8 mouse cellular contexts compared by ENCODE assay signal in genomic region chr9:106884996-106885900, GRCm38 (mm10). TPM values are rescaled to one million over a fixed set of nuclear protein-coding genes. Genes with fewer than 3 reads are reported as not detected.
A peak's percentile ranks its signal among the peaks of the same experiment; 100 is the strongest.
DNase-seq lines count a peak whose midpoint lies in the region; ATAC-seq and TF ChIP-seq lines count a peak whose summit lies in the region.

No protein-coding gene starts in this region.

- peaks cover 21% of the 10 kb centered on the region for H3K4me1 ChIP-seq in cerebellum, adult 2 months (ENCODE audit: control insufficient read depth, insufficient read depth, low read length)
- H3K4me1 ChIP-seq in spleen, adult 2 months (ENCODE audit: control insufficient read depth, insufficient read depth, insufficient read length), result peaks cover 14% of the 10 kb centered on the region
- H3K4me1 ChIP-seq in hindbrain, embryonic 11.5 days (replicated peaks; ENCODE audit: control insufficient read depth, insufficient read depth, low read length), result peaks cover 21% of the 10 kb centered on the region
- peaks cover 81% of the 10 kb centered on the region for H3K4me1 ChIP-seq in midbrain, embryonic 10.5 days

- peak overlapping the region; percentile 98 for H3K4me2 ChIP-seq in hindbrain, embryonic 11.5 days (replicated peaks; ENCODE audit: low read depth, low read length)

- H3K36me3 ChIP-seq in spleen, adult 2 months (ENCODE audit: control insufficient read depth, insufficient read depth, low read length), result peaks cover 32% of the 10 kb centered on the region
- H3K36me3 ChIP-seq in hindbrain, embryonic 11.5 days (ENCODE audit: control insufficient read depth, insufficient read depth, low read length), result peaks cover 3% of the 10 kb centered on the region; the same call in 1 of the 2 replicates
- peaks cover 84% of the 10 kb centered on the region for H3K36me3 ChIP-seq in midbrain, embryonic 10.5 days

- no peak overlapping the region for H3K27ac ChIP-seq in cerebellum, adult 2 months (ENCODE audit: insufficient read depth, low read length)
- no peak overlapping the region for H3K27ac ChIP-seq in spleen, adult 2 months (ENCODE audit: insufficient read depth, low read length)
- peak overlapping the region; percentile 91 for H3K27ac ChIP-seq in hindbrain, embryonic 11.5 days (ENCODE audit: low read depth, low read length)
- peak overlapping the region; percentile 99 for H3K27ac ChIP-seq in midbrain, embryonic 10.5 days (replicated peaks)

- H3K27me3 ChIP-seq in cerebellum, adult 2 months (ENCODE audit: control insufficient read depth, insufficient read depth, low read length), result no peaks in the 10 kb centered on the region
- H3K27me3 ChIP-seq in spleen, adult 2 months (ENCODE audit: control insufficient read depth, insufficient read depth, low read length), result no peaks in the 10 kb centered on the region
- no peaks in the 10 kb centered on the region for H3K27me3 ChIP-seq in hindbrain, embryonic 11.5 days (ENCODE audit: control insufficient read depth, insufficient read depth, low read length)
- H3K27me3 ChIP-seq in midbrain, embryonic 10.5 days (ENCODE audit: low read depth, poor library complexity, severe bottlenecking), result no peaks in the 10 kb centered on the region

- H3K4me3 ChIP-seq in cerebellum, adult 2 months (replicated peaks; ENCODE audit: insufficient read depth, low read depth, low read length), result peak overlapping the region; percentile 65
- H3K4me3 ChIP-seq in spleen, adult 2 months (ENCODE audit: extremely low read depth, insufficient read depth, insufficient read length), result peak overlapping the region; percentile 86; the same call in 1 of the 2 replicates
- H3K4me3 ChIP-seq in hindbrain, embryonic 11.5 days (ENCODE audit: low read depth, low read length), result peak overlapping the region; percentile 96
- H3K4me3 ChIP-seq in midbrain, embryonic 10.5 days, result peak overlapping the region; percentile 96

- peak overlapping the region; percentile 99 for H3K9ac ChIP-seq in hindbrain, embryonic 11.5 days (ENCODE audit: low read depth, low read length)

- no peak for ATAC-seq in cerebellum, adult (ENCODE audit: insufficient number of reproducible peaks, low FRiP score, low TSS enrichment)
- no peak for ATAC-seq in hindbrain, embryonic 11.5 days (ENCODE audit: low FRiP score)
- ATAC-seq in frontal cortex, adult (ENCODE audit: low TSS enrichment), result no peak; the same call in 1 of the 2 replicates

- no peak for TF ChIP-seq POLR2A in cerebellum, adult 2 months (IDR thresholded peaks at IDR 0.05; ENCODE audit: borderline replicate concordance, insufficient read depth, low read length)
- TF ChIP-seq POLR2A in spleen, adult 2 months (IDR thresholded peaks at IDR 0.05; ENCODE audit: low read depth, low read length), result no peak

- WGBS in cerebellum, adult 2 months, result 13% methylated on average over 44 of the region's 44 CpGs
- WGBS in spleen, adult 2 months, result 83% methylated on average over 44 of the region's 44 CpGs
- 21% methylated on average over 44 of the region's 44 CpGs for WGBS in hindbrain, embryonic 11.5 days
- 32% methylated on average over 44 of the region's 44 CpGs for WGBS in midbrain, embryonic 10.5 days

- no peak for TF ChIP-seq CTCF in cerebellum, adult 2 months (IDR thresholded peaks at IDR 0.05; ENCODE audit: borderline replicate concordance, insufficient read depth, low read depth, low read length)
- no peak for TF ChIP-seq CTCF in spleen, adult 2 months (IDR thresholded peaks at IDR 0.05; ENCODE audit: extremely low read depth, insufficient read depth, insufficient read length, insufficient replicate concordance)

- no peaks in the 10 kb centered on the region for H3K9me3 ChIP-seq in hindbrain, embryonic 11.5 days (ENCODE audit: control insufficient read depth, low read length)
- H3K9me3 ChIP-seq in midbrain, embryonic 10.5 days (replicated peaks), result no peaks in the 10 kb centered on the region

- DNase-seq in cerebellum, adult 2 months, result peak; percentile 29 to 46
- DNase-seq in spleen, adult 2 months (ENCODE audit: low read depth in 1 of 2, low spot score in 2 of 2), result peak in 1 of 2 experiments; percentile 6
- DNase-seq in spleen, postnatal 14 days (ENCODE audit: low spot score in 2 of 2), result no peak
- DNase-seq in hindbrain, embryonic 11.5 days (ENCODE audit: low spot score), result peak; percentile 58
- DNase-seq in midbrain, embryonic 10.5 days (ENCODE audit: low spot score), result peak; percentile 39
- DNase-seq in gastrocnemius, adult 18-20 months (ENCODE audit: low spot score), result no peak

RNA-seq across cellular contexts. Expression of gene Rbm15b, which starts 2.0 kb away (rescaled TPM):
- polyA plus RNA-seq in cerebellum, adult 2 months (2012; rRNA removed), result 13.1 and 13.5 TPM in 2 replicates
- 8.9 and 10.6 TPM in 2 replicates for polyA plus RNA-seq in spleen, adult 2 months (2012; rRNA removed)
- 24.0 and 24.5 TPM in 2 replicates for polyA plus RNA-seq in hindbrain, embryonic 11.5 days (2014; fragmentation: Nextera tagmentation; extraction: Ambion mirVana)
- polyA plus RNA-seq in midbrain, embryonic 10.5 days (2016; fragmentation: Nextera tagmentation; extraction: Ambion mirVana), result 15.0 and 15.5 TPM in 2 replicates
- total RNA-seq in gastrocnemius, adult 18-20 months (2021), result 1 to 10 TPM; 4.3 to 5.2 TPM

RNA-seq across cellular contexts. Expression of gene Manf, which starts 6.5 kb away (rescaled TPM):
- polyA plus RNA-seq in cerebellum, adult 2 months (2012; rRNA removed), result 54.9 and 67.1 TPM in 2 replicates
- 8.2 and 10.4 TPM in 2 replicates for polyA plus RNA-seq in spleen, adult 2 months (2012; rRNA removed)
- 305 and 309 TPM in 2 replicates for polyA plus RNA-seq in hindbrain, embryonic 11.5 days (2014; fragmentation: Nextera tagmentation; extraction: Ambion mirVana)
- 231 and 297 TPM in 2 replicates for polyA plus RNA-seq in midbrain, embryonic 10.5 days (2016; fragmentation: Nextera tagmentation; extraction: Ambion mirVana)
- total RNA-seq in gastrocnemius, adult 18-20 months (2021), result 10 to 100 TPM; 33.0 to 42.8 TPM

Comparison
In these comparisons a context has a peak if more than half of its experiments do, and no peak if none do; other contexts are left out.
1. DNase-seq: peak in cerebellum, adult 2 months (2 of 2), hindbrain, embryonic 11.5 days (single experiment) and midbrain, embryonic 10.5 days (single experiment); none in spleen, postnatal 14 days (0 of 2) and gastrocnemius, adult 18-20 months (single experiment).
2. H3K27ac ChIP-seq: peak in hindbrain, embryonic 11.5 days (single experiment) and midbrain, embryonic 10.5 days (single experiment); none in cerebellum, adult 2 months (single experiment) and spleen, adult 2 months (single experiment).
3. Peak in every context shown above with its lines, with median percentiles within 50 percentile points of each other: H3K4me3 ChIP-seq.